Mouse (Mus musculus): ENCODE measurements around the gene Pcmtd2. TPM values are rescaled to one million over a fixed set of nuclear protein-coding genes. Genes with fewer than 3 reads are reported as not detected.

The Pcmtd2 gene
- polyA plus RNA-seq, 1 experiment from 2014 or later: 26.5 TPM

DNA sequence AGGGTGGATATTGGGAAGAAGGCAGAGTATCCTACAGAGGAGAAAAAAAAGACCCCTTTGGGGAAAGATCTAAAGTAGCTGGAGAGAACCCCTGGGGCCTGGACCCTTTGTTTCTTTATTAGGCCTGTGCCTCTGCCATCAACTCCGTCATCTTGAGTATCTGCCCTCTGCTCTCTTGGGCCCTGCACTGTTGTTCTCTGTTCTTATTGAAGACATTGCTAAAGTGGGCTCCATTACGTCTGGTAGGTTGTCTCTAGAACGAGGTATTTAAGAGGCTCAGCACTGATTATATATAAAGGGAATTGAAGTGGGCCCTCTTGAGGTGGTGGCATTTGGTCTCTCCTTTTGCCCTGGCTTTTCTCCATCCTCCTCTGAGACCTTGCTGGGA, 633 bp downstream of the Pcmtd2 start:
- TF ChIP-seq CTCF (IDR thresholded peaks at IDR 0.05; ENCODE audit: low read depth): no peak
- peak overlapping the region; percentile 70; the same call in 1 of the 2 replicates for H3K27ac ChIP-seq (ENCODE audit: low read depth)

DNA sequence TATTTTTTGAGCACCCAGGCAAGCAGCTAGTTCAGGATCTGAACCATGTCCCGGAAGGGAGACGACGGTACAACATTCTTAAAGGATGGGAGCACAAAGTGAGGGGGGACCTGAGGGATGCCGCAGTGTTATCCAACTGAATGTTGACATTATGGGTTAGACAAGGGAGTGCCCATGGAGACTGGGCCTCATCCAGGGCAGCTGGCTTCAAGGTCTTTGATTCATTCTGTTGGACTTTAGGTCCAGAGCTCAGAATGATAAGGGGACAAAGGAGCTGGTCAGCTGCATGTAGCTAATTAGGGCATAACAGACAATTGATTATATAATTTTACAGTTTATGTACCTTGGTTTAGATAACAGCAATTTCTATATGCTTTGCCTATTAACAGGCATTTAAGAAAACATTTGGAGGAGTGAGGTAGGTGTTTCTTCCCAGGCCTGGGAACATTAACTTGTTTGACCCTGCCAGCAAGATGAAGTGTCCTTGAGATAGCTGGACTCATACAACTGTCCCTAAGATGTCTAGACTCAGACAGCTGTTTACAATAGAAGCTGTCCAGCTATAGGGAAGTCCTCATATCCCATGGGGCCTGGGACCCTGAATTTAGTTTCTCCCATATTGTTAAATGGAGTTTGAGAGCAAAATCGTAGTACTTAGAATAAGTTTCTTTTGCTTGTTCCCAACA, 8.2 kb downstream of the Pcmtd2 start:
- H3K4me1 ChIP-seq (ENCODE audit: insufficient read depth): no peaks in the 10 kb centered on the region

More for the DNA sequence above, 633 bp downstream of the Pcmtd2 start:
- Histone ChIP-seq H3K9ac (peak overlapping the region; percentile 80), H3K9me3 (ENCODE audit: low read depth, low read length) (no peaks in the 10 kb centered on the region), H3K4me3 (ENCODE audit: low read depth, low read length) (peak overlapping the region; percentile 72), H3K36me3 (ENCODE audit: insufficient read depth) (peaks cover 14% of the 10 kb centered on the region), H3K27me3 (ENCODE audit: insufficient read depth, low read length) (no peaks in the 10 kb centered on the region), H3K4me1 (ENCODE audit: insufficient read depth) (peaks cover 6% of the 10 kb centered on the region; the same call in 1 of the 2 replicates), H3K4me2 (peak overlapping the region; percentile 79)
- DNase-seq: peak; percentile 24
- ATAC-seq (ENCODE audit: insufficient read depth): no peak
- 1% methylated on average over 3 of the region's 3 CpGs for WGBS

DNA sequence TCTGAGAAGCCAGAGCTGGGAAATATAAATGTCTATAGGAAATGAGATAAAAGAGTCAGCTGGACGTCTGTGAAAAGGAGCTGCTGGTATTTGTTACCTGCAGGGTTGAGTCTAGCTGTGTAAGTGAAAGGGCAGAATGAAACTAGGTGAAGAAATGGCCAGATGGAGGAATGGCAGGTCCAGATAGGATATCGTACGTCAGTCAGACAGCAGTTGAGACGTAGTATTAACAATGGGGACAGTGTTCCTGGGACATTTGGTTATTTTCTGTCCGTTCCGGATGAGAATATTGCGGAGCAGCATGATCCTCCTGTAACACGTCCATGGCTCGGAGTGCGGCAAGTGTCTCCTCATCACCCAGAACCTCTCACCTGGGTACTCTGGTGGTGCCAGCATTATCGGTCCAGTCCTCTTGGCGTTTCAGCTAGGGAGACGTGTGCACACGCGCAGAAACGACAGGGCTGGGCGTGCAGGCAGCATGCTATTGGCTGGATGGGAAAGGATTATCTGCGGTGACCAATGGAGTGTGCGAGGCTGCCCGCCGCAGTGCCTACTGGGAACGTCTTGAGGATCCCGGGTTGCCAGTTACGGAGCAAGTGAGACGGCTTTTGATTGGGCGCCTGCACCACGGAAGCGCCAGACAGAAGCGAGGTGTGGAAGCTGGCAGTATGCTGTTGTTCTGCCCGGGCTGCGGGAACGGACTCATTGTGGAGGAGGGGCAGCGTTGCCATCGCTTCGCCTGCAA, 26.3 kb downstream of the Pcmtd2 start, which contains the start of gene Polr3k:
Gene Polr3k, plus strand, starts transcription at position 547 of the 745 bp plus-strand sequence.
- WGBS: under 1% methylated on average over 35 of the region's 35 CpGs
- DNase-seq (peak; percentile 97), ATAC-seq (ENCODE audit: insufficient read depth) (peak; percentile 100)
- H3K27ac ChIP-seq (ENCODE audit: low read depth): peak within 1 kb of the TSS; percentile 77
- peaks cover 21% of the 10 kb centered on the region for H3K36me3 ChIP-seq (ENCODE audit: insufficient read depth)
- H3K4me2 ChIP-seq: peak within 1 kb of the TSS; percentile 92
- peak within 1 kb of the TSS; percentile 77 for H3K4me3 ChIP-seq (ENCODE audit: low read depth, low read length)
- no peak for TF ChIP-seq CTCF (IDR thresholded peaks at IDR 0.05; ENCODE audit: low read depth)
- no peaks in the 10 kb centered on the region for H3K9me3 ChIP-seq (ENCODE audit: low read depth, low read length)
- H3K9ac ChIP-seq: peak within 1 kb of the TSS; percentile 76
- H3K4me1 ChIP-seq (ENCODE audit: insufficient read depth): peaks cover 3% of the 10 kb centered on the region; the same call in 1 of the 2 replicates
- no peaks in the 10 kb centered on the region for H3K27me3 ChIP-seq (ENCODE audit: insufficient read depth, low read length)

More for the DNA sequence above, 8.2 kb downstream of the Pcmtd2 start:
- peaks cover 65% of the 10 kb centered on the region for H3K36me3 ChIP-seq (ENCODE audit: insufficient read depth)
- no peak overlapping the region for H3K27ac ChIP-seq (ENCODE audit: low read depth)
- no peak overlapping the region for H3K4me3 ChIP-seq (ENCODE audit: low read depth, low read length)
- TF ChIP-seq CTCF (IDR thresholded peaks at IDR 0.05; ENCODE audit: low read depth): no peak
- no peak for ATAC-seq (ENCODE audit: insufficient read depth)
- H3K4me2 ChIP-seq: no peak overlapping the region
- no peak overlapping the region for H3K9ac ChIP-seq
- DNase-seq: no peak
- no peaks in the 10 kb centered on the region for H3K27me3 ChIP-seq (ENCODE audit: insufficient read depth, low read length)
- WGBS: 65% methylated on average over 5 of the region's 5 CpGs
- no peaks in the 10 kb centered on the region for H3K9me3 ChIP-seq (ENCODE audit: low read depth, low read length)

DNA sequence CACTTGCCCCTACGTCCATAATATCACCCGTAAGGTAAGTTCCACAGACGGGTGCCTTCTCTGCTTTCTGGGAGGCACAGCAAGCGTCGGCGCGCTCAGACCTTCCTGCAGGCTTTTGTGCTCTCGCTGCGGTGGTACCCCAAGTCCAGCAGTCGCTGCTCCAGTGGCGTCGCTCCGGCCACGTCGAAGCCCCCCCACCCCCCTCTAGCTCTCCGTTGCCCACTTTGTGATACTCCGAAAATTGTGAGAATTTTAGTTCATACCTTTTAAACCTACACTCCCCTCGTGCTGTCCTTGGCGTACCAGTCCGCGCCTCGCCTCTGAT, 26.8 kb downstream of the Pcmtd2 start:
- H3K27me3 ChIP-seq (ENCODE audit: insufficient read depth, low read length): no peaks in the 10 kb centered on the region
- DNase-seq (no peak), ATAC-seq (ENCODE audit: insufficient read depth) (peak; percentile 55)
- no peak for TF ChIP-seq CTCF (IDR thresholded peaks at IDR 0.05; ENCODE audit: low read depth)
- H3K27ac ChIP-seq (ENCODE audit: low read depth): peak overlapping the region; percentile 77
- H3K4me1 ChIP-seq (ENCODE audit: insufficient read depth): peaks cover 3% of the 10 kb centered on the region; the same call in 1 of the 2 replicates
- peaks cover 24% of the 10 kb centered on the region for H3K36me3 ChIP-seq (ENCODE audit: insufficient read depth)
- H3K4me2 ChIP-seq: peak overlapping the region; percentile 92
- H3K4me3 ChIP-seq (ENCODE audit: low read depth, low read length): peak overlapping the region; percentile 77
- H3K9me3 ChIP-seq (ENCODE audit: low read depth, low read length): no peaks in the 10 kb centered on the region
- 1% methylated on average over 22 of the region's 22 CpGs for WGBS
- H3K9ac ChIP-seq: peak overlapping the region; percentile 76

- H3K27ac ChIP-seq (ENCODE audit: low read depth): no peak overlapping the region
- H3K27me3 ChIP-seq (ENCODE audit: insufficient read depth, low read length): no peaks in the 10 kb centered on the region
- H3K36me3 ChIP-seq (ENCODE audit: insufficient read depth): peaks cover 42% of the 10 kb centered on the region
- H3K9me3 ChIP-seq (ENCODE audit: low read depth, low read length): no peaks in the 10 kb centered on the region
- 51% methylated on average over 5 of the region's 5 CpGs for WGBS
- no peak overlapping the region for H3K4me2 ChIP-seq
- no peak for ATAC-seq (ENCODE audit: insufficient read depth)
- no peak overlapping the region for H3K9ac ChIP-seq
- TF ChIP-seq CTCF (IDR thresholded peaks at IDR 0.05; ENCODE audit: low read depth): peak; percentile 86
- H3K4me1 ChIP-seq (ENCODE audit: insufficient read depth): peaks cover 3% of the 10 kb centered on the region; the same call in 1 of the 2 replicates
- H3K4me3 ChIP-seq (ENCODE audit: low read depth, low read length): no peak overlapping the region
- DNase-seq: peak; percentile 85
Measured at GRCm38 (mm10) chr2:181866931-181867330, 29.3 kb downstream of the Pcmtd2 start.

DNA sequence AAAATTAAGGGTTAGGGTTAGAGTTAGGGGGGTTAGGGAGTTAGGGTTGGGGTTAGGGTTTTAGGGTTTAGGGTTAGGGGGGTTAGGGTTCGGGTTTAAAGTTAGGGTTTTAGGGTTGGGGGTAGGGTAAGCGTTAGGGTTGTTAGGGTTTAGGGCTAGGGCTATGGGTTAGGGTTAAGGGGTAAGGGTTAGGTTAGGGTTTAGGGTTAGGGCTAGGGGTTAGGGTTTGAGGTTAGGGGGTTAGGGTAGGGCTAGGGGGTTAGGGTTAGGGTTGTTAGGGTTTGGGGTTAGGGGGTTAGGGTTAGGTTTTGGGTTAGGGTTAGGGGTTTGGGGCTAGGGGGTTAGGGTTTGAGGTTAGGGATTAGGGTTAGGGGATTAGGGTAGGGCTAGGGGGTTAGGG, 33.4 kb downstream of the Pcmtd2 start:
- Histone ChIP-seq H3K36me3 (ENCODE audit: insufficient read depth) (peaks cover 47% of the 10 kb centered on the region), H3K4me3 (ENCODE audit: low read depth, low read length) (no peak overlapping the region), H3K9ac (no peak overlapping the region), H3K4me2 (no peak overlapping the region), H3K27me3 (ENCODE audit: insufficient read depth, low read length) (no peaks in the 10 kb centered on the region), H3K4me1 (ENCODE audit: insufficient read depth) (no peaks in the 10 kb centered on the region), H3K9me3 (ENCODE audit: low read depth, low read length) (no peaks in the 10 kb centered on the region), H3K27ac (ENCODE audit: low read depth) (no peak overlapping the region)
- DNase-seq (no peak), ATAC-seq (ENCODE audit: insufficient read depth) (no peak)
- no peak for TF ChIP-seq CTCF (IDR thresholded peaks at IDR 0.05; ENCODE audit: low read depth)
- WGBS: 93% methylated on average over 2 of the region's 2 CpGs

DNA sequence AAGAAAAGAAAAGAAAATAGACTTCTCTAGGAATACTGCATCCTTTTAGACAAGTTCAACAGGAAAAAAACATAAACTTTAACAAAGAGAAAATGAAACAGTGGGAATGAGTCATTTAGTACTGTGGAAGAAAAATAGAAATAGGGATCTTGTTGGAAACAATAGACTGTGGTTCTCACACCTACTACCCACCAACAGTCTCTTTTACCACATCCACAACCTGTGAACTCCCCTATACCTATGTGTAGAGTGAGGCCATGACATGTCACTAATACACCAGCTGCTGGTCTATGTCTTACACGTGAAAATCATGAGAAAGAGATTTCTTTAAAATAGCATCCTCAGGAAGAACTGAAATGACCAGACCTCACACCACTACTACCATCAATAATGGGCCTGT, 41.2 kb downstream of the Pcmtd2 start:
- Histone ChIP-seq H3K4me3 (ENCODE audit: low read depth, low read length) (no peak overlapping the region), H3K27me3 (ENCODE audit: insufficient read depth, low read length) (no peaks in the 10 kb centered on the region), H3K9ac (no peak overlapping the region), H3K4me1 (ENCODE audit: insufficient read depth) (no peaks in the 10 kb centered on the region), H3K4me2 (no peak overlapping the region), H3K9me3 (ENCODE audit: low read depth, low read length) (no peaks in the 10 kb centered on the region), H3K36me3 (ENCODE audit: insufficient read depth) (0 out of 2 replicates have a peak, but pooled peaks cover 6% of the 10 kb centered on the region), H3K27ac (ENCODE audit: low read depth) (no peak overlapping the region)
- no peak for ATAC-seq (ENCODE audit: insufficient read depth)
- TF ChIP-seq CTCF (IDR thresholded peaks at IDR 0.05; ENCODE audit: low read depth): no peak
- 76% methylated on average over 1 of the region's 1 CpGs for WGBS
- DNase-seq: no peak

Data from lung, embryonic 14.5 days (tissue).